Mouse (Mus musculus) midbrain, embryonic 11.5 days (tissue): ENCODE data around the gene Exd2. TPM values are rescaled to one million over a fixed set of nuclear protein-coding genes. Genes with fewer than 3 reads are reported as not detected.

ENCODE experiments used
- polyA plus RNA-seq: library from polyadenylated mRNA; unstranded; fragments of >200 nt; fragmentation: Nextera tagmentation; extraction: Ambion mirVana; gene quantifications from 2 replicates; pipeline ENCODE4 v1.2.1, GENCODE M21; 2014

The Exd2 gene
- polyA plus RNA-seq, 1 experiment from 2014 or later: 40.3 TPM

Other genes with a start within 250 kb of the Exd2 start
- 17.4 and 19.9 TPM in 2 replicates for gene Actn1, start 202.7 kb upstream of the Exd2 start, polyA plus RNA-seq
- 12.9 and 13.5 TPM in 2 replicates for gene Dcaf5, start 26.5 kb upstream of the Exd2 start, polyA plus RNA-seq
- 13.1 and 14.0 TPM in 2 replicates for gene Galnt16, start 55.2 kb downstream of the Exd2 start, polyA plus RNA-seq
- gene Slc39a9, start 180.8 kb downstream of the Exd2 start, polyA plus RNA-seq: 29.8 and 30.4 TPM in 2 replicates
- 361 and 378 TPM in 2 replicates for gene Erh, start 181.2 kb downstream of the Exd2 start, polyA plus RNA-seq
- gene Plekhd1, start 229.5 kb downstream of the Exd2 start, polyA plus RNA-seq: 1.1 and 1.4 TPM in 2 replicates